Mouse (Mus musculus): Measurements from ENCODE around the gene Arhgdig.

Arhgdig gene

DNA sequence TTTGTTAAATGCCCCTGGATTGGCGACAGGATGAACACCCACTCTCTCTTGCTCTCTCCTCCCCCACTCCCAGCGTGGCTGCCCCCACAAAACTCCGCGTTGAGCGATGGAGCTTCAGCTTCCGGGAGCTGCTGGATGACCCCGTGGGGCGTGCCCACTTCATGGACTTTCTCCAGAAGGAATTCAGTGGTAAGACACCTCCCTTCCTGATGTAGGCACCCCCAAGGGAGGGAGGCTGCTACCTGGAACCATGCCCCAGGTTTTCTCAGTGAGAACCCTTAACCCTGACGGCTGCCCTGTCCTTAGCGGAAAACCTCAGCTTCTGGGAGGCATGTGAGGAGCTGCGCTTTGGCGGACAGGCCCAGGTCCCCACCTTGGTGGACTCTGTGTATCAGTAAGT, at the start of gene Arhgdig:
Gene Arhgdig, minus strand, starts transcription at position 101 of the 400 bp plus-strand sequence.
- no peak for DNase-seq

DNA sequence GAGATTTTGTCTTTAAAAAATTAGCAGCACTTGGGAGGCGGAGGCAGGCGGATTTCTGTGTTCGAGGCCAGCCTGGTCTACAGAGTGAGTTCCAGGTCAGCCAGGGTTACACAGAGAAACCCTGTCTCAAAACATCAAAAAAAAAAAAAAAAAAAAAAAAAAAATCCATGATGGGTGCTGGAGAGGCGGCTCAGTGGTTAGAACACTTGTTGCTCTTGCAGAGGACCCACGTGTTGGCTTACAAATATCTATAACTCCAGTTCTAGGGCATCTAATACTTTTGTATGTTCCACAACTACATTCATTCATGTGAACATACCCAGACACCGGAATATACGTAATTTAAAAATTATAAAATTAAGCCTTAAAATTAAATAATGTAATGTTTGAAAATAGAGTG, 47.7 kb upstream of the Arhgdig start:
- DNase-seq = no peak

DNA sequence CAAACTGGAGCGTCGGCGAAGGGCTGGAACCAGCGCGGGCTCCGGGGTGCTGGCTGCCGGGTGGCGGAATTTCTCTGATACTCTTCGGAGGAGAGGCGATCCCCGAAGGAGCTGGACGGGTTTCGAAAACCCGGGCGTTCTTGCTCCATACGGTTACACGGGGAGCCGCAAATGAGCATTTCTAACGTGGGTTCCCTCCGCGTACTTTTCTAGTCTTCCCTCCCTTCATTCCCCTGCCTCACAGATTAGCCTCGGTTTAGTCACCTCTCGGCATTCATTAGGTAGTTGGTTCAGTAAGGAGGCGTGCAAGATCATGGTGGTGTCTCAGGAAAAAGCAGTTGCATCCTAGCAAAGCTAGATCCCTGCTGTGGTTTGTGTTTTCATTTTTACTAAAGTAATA, 45.8 kb upstream of the Arhgdig start:
- no peak for DNase-seq

DNA sequence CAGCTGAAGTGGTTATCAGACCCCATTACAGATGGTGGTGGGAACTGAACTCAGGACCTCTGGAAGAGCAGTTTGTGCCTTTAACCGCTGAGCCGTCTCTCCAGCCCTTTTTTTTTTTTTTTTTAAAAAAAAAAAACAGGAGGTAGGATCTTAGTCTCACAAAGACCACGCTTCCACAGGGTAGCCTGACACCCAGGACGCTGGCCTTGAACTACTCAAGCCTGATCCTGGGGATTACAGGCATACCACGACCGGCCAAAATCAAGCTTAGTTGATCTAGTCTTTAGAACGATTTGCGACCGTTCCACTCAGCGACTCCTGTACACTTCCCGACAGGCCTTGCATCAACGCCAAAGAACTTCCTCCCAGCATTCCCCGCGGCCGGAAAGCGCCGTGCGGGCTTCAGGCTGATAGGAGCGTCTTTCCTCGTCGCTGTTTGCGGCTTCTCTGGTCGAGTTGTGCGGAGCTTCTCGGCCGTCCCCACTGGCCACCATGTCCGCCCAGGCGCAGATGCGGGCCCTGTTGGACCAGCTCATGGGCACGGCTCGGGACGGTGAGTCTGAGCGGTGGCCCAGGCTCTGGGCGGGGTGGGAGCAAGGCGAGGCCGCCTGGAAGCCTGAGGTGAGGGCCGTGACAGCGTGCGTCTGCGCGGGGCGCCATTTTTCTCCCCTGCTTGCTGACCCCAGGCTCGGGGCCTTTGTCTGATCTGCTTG, 45.1 kb upstream of the Arhgdig start, which contains the start of gene Luc7l:
Gene Luc7l, plus strand, starts transcription at position 358 of the 713 bp plus-strand sequence.
- DNase-seq = peak; percentile 98

DNA sequence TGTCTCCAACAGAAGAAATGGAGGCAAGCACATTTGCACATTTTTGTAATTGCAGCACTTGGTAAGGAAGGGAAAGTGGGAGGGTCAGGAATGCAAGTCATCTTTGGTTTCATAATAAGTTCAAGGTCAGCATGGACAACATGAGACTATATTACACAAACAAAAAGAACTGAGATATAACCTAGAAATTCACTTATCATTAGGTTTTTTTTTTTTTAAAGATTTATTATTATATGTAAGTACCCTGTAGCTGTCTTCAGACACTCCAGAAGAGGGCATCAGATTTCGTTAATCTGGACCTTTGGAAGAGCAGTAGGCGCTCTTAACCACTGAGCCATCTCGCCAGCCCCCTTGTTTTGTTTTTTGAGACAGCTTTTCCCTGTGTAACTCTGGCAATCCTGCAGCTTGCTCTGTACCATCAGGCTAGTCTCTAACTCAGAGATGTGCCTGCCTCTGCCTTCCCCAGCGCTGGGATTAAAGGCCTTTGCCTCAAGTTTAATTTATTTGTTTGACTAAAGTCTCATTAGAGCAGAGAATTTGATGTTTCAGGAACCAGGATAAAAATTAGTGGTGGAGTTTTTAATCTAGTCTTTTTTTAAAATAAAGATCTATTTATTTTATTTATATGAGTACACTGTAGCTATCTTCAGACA, 44.4 kb upstream of the Arhgdig start:
- DNase-seq = no peak

DNA sequence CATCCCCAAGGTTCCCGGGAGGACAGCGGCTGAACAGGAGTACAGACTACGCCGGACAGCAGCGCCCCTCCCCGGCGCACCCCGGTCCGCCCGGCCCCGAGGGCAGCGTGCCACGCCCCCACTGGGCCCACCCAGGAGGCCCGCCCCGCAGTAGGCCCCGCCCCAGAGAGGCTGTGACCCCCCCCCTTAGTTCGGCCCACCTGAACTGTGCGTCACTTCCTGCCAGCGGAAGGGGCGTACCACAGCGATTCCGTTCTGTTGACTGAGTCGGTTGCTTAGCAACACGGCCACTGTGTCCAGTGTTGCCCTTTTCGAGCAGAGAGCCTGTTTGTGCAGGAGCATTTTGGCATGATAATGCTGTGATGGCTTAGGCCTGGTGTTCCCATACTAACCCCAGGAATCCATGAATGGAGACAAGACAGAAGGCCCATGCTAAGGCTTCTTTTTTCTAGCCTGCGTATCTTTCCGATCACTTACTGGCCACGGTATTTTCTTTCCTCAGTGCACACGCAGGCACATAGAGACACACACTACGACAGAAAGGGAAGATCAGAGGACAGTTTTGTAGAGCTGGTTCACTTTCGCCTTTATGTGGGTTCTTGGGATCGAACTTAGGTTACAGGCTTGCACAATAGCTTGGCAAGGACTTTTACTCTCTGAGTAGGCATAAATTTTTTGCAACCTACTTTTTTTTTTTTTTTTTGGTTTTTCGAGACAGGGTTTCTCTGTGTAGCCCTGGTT, 36.7 kb upstream of the Arhgdig start, which contains the start of gene Fam234a:
Gene Fam234a, minus strand, starts transcription at position 142 of the 741 bp plus-strand sequence.
- DNase-seq = peak; percentile 99

DNA sequence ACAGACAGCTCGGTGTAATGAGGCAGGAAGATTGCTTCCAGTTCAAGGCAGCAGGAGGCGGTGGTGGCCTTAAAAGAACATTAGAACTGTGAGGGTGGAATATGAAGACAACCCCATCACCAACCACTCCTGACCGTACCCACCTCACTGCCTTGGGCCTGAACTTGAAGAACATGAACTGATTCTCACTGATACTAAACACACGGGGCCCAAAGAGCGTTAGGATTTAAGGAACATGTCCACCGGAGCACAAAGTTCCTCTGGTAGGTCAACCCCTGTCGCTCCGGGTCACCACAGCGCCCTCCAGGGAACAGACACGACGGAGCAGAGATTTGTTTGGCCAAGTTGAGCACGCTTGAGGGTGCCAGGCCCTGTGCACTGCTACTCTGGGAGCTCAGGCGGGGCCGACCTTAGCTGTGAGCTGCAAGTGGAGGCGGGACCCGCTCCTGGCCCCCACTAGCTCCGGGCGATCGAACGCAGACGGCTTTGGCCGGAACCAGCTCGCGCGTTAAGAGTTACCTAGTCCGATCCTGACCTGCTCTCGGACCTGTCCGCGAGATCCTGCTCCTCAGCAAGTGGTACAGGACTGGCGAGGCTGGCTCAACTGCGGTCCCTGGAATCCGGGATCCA, 36.0 kb upstream of the Arhgdig start:
- no peak for DNase-seq

DNA sequence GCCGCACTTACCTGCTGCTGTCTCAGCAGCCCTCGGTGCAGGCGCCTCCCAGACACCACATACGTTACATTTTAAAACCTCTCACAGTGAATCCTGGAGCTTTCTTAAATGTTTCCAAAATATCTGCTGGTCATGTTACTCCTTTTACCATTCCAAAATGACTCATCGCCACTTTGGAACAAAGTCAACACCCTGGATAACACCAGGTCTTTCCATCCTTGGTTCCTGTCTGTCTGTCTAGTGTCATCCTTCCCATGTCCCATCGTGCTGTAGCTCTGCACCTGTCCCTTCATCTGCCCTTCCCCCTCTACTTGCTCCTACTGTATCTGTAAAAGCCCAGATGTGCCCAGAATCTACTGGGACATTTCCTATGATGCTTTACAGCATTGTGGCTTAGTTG, 33.4 kb upstream of the Arhgdig start:
- DNase-seq = no peak

DNA sequence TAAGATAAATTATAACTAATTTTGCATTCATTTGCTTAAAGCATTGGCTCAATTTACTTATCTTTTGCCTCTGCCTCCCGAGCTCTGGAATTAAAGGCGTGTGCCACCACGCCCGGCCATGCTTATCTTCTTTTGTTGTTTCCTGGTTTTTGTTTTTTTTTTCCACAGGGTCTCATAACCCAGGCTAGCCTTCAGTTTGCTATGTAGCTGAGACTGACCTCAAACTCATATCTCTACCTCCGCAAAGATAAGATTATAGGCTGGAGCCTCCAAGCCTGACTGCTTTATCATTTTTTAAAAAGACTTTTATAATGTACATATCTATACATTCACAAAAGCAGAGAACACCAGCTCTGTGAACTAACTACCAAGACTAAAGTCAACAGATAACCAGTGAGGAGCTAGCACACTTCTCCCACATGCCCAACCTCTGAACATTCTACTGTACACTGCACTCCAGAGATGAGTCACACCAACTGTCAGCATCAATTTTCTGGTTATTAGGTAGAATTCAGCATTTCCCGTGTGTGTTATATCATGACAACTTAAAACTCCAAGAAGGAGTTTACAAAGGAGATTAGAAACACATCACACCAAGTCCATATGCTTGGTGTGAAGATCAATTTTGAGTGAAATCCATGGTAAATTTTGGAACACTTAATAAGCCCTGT, 32.7 kb upstream of the Arhgdig start:
- no peak for DNase-seq

DNA sequence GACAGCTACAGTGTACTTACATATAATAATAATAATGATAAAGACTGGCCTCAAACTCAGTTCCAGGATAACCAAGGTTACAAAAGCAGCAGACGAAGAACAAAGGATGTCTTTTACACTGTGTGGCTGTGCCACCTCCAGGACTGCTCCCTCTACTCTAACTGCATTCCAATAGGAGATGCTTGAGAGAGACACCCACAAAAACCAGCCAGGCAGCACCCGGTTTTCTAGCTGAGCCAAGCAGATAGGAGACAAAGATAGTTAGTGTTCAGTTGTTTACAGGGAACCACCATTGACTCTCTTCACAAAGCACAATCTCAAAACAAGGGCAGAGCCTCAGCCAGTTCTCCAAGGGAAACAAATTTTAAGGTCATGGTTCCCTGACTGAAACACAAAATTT, 32.0 kb upstream of the Arhgdig start:
- DNase-seq = no peak

DNA sequence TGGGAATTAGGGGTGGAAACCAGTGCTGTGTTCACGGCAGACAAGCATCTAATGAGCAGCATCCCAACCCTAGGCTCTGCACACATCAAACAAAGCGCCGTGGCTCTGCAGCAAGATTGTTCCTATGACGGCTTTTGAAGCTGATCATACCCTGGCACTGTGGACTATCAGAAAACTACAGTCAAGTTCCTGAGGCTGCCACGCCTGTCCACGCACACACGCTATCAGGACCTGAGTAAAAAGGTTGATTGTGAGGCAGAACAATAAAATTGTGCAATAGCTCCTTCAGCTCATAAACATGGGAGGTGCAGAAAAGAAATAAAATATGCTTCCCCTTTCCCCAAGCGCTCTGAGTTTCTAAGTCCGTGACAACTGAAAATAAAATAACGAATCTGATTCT, 30.1 kb upstream of the Arhgdig start:
- DNase-seq = no peak

DNA sequence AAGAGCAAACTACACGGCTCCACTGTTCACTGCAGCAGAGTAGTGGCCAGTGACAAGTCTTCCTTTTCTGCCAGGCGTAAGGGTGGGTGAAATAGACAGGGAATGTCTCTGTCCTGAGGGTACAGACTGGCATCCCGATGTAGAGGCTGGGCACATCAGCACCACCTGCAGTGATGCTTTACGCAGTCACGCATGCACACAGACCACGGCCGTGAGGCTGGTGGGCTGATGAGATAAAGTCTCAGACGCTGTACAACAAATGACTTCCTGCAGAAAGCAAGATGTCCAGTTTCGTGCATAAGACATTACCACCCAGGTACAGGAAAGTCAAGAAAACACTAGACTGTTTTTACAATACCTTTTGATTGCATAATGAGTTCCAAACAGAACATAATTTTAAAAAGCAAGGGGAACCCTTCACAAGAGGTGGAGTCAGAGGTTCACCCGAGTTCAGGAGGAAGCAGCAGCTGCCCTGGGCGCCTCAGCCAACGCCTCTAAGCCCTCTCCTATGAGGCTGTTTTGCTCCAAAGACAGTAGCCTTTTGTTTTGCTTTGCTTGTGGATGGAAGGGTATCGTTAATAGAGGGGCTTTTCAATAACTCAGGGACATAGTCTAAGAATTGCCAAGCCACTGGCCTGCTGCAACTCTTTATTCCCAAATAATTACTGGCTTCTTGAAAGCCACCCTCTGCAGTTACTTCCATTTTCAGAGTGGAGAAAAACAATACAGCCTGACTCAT, 27.7 kb upstream of the Arhgdig start:
- peak; percentile 72 for DNase-seq

DNA sequence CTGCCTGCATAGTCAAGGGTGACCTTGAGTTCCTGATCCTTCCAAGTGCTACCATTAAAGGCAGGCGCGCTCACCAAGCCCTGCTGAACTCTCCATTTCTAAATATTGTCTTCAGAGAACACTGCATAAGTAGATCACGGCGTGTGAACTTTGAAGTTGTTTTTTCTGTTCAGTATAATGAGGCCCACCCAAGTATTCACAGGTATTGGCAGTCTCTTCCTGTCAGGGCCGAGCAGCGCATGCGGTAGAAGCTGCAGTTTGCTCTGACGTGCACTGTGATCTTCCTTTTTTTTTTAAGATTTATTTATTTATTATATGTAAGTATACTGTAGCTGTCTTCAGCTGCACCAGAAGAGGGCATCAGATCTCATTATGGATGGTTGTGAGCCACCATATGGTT, 26.8 kb upstream of the Arhgdig start:
- no peak for DNase-seq

DNA sequence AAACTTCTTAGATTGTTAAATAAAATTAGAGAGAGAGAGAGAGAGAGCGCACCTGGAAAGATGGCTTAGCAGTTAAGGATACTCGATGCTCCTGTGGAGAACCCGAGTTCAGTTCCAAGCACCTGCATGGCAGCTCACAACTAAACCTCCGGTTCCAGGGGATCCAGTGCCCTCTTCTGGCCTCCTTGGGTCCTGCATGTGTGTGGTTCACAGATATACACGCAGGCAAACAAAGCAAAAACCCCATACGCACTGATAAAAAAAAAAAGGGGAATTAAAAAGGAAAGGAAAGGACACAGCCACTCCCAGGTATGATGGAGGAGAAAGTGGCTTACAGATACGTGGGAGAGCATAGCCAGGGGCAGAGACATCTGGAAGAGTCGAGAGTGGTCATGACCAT, 25.3 kb upstream of the Arhgdig start:
- DNase-seq = peak; percentile 14

DNA sequence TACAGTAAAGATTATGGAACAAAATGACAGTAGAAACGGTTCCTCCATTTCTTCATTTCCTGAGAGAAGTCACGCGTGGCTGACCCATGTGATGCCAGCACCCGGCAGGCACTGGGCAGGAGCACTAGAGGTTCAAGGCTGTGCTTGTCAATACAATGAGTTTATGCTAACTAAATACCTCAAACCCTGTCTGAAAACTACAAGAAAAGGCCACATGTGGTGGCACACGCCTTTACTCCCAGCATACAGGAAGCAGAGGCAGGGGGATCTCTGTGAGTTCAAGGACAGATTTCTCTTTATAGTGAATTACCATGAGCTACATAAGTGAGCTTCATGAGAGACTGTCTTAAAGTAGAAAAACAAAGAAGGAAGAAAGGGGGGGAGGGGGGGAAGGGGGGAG, 23.6 kb upstream of the Arhgdig start:
- no peak for DNase-seq

DNA sequence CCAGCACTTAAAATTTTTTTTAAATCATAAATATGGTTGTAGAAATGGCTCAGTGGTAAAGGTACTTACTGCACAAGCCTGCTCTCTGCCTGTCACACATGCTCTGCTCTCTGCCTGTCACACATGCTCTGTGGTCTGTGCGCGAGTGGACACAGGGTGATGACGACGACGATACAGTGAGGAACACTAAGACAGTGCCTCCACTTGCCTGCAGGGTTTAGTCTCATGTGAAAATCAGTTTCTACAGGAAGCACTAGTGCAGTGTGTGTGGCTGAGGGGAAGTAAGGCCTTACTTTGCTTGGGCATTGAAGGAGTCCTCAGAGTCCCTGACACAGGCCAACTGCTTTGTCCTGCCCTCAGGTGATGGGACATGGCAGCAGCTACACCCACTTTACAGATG, 22.2 kb upstream of the Arhgdig start:
- no peak for DNase-seq

DNA sequence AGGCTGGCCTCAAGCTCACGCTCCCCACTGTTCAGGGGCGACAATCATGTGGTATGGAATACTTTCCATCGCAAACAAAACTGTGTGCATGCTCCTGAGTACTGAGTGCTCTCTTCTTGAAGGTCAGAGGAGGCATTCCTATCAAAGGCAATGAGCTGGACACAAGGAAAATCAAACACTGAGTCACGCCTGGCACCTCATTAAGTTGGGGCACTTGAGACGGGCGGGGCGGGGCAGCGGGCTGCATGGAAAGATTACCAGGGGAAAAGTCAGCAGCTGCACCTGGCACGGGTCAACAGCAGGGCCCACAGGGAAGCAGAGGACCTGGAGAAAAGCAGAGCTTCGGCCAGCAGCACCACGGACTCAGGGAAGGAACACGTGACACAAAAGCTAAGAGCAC, 17.6 kb upstream of the Arhgdig start:
- DNase-seq = no peak

DNA sequence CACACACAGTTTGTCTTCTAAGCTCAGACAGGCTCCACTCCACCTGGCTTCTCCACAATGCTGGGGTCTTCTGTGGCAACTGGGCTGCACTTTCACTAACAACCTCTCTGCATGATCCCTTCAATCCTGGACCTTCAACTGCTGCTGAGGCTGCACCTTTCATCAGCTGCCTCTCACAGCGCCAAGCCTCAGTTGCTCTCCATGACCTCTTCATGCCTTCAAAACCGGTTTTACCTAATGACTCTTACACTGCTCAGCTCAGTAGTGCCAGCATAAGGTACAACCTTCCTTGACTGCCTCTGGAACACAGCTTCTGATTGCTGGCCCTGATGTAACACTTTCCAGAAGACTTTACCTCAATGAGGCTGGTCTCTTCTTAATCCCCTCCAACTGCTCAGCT, 13.9 kb upstream of the Arhgdig start:
- DNase-seq = no peak

DNA sequence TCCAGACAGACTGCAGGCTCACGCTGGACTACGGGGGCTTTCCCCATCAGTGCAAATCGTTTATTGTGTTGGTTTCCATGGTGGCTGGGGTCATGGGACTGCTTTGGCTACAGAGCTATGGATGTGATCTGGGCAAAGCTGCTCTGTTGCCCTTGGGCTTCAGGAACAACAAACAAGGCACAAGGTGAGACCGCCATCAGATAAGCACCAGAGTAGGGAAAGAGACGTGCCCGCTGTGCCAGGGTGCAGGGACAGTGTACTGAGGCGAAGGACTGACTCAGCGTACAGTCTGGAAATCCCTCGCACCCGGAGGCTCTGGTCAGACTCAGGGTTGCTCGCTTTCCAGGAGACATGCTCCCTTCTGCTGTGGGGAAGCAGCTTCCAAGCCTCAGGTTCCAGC, 5.1 kb upstream of the Arhgdig start:
- no peak for DNase-seq

DNA sequence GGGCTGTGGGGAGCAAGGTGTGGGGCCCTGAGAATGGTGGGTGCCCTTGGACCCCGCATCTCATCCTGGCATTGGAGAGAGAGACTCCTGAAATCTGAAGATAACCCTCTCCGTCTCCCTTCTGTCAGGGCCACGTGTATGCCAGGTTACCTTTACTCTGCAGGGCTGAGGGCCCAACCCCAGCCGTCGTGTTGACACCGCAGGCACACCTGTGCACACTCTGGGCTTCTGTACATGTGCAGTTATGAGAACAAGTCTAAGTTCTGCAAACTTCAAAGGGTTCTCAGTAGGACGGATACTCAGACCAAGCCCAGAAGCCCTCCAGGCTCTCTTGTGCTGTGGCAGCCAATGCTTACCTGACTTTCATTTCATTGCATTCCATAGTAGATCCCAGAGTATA, 4.7 kb upstream of the Arhgdig start:
- DNase-seq = no peak

DNA sequence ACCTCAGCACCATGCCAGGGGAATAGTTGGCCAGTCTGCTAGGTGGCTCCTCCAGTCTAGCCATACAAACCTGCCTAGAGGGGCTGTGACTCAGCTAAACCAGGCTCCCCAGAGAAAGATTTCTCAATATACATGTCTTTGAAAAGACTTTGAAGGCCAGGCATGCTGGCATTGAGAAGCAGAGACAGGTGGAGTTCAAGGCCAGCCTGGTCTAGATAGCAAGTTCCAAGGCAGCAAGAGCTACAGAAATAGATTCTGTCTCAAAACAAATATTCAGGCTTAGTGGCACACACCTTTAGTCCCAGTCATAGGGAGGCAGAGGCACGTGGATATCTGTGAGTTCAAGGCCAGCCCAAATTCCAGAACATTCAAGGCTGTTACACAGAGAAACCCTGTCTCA, 1.2 kb downstream of the Arhgdig start:
- DNase-seq = no peak

DNA sequence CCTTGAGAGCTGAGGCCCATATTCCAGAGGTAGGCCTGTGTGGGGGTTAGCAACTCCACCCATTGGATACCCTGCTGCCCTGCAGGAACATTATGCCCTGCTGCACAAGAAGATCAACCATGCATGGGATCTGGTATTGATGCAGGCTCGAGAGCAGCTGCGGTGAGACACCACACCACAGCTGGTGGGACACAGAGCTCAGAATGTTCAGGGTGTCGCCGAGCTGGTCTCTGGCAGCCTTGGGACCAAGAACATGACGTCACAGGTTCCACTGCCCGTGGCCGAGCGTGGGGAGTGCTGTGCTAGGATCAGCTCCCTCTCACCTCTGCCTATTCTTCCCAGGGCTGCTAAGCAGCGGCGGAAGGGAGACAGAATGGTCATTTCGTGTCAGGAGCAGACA, 2.8 kb downstream of the Arhgdig start:
- DNase-seq = peak; percentile 42

All from retina, postnatal 1 day (tissue).